Mouse (Mus musculus) hindbrain, embryonic 16.5 days (tissue): ENCODE data around the gene Ryr1. TPM values are rescaled to one million over a fixed set of nuclear protein-coding genes. Genes with fewer than 3 reads are reported as not detected.

Source experiments
- ATAC-seq: fragments of 200-750 bp; cut with Nextera tagmentation; 2 replicates; pipeline ENCODE4 v1.8.0; 2017; ENCODE audit warnings: moderate TSS enrichment, moderate library complexity
- H3K27ac ChIP-seq: fragments of 300-500 bp; sonication (generic); 2 replicates; pipeline ENCODE4 v1.5.1; 2014; ENCODE audit warnings: low read depth, mild to moderate bottlenecking, control low read depth, low read length, moderate library complexity
- H3K27me3 ChIP-seq: fragments of 300-500 bp; sonication (generic); replicated peaks from 2 replicates; pipeline ENCODE4 v1.6.1; 2014; ENCODE audit warnings: low read length; ENCODE audit not compliant: control insufficient read depth, insufficient read depth
- H3K36me3 ChIP-seq: fragments of 300-500 bp; sonication (generic); 2 replicates; pipeline ENCODE4 v1.6.1; 2014; ENCODE audit warnings: mild to moderate bottlenecking, low read length, moderate library complexity, mixed read lengths; ENCODE audit not compliant: control insufficient read depth, insufficient read depth
- H3K4me1 ChIP-seq: fragments of 300-500 bp; sonication (generic); 2 replicates; pipeline ENCODE4 v1.6.1; 2014; ENCODE audit warnings: low read depth, low read length; ENCODE audit not compliant: control insufficient read depth, insufficient read depth
- H3K4me2 ChIP-seq: fragments of 300-500 bp; sonication (generic); 2 replicates; pipeline ENCODE4 v1.6.1; 2014; ENCODE audit warnings: mild to moderate bottlenecking, low read length, control low read depth, moderate library complexity
- H3K4me3 ChIP-seq: fragments of 300-500 bp; sonication (generic); 2 replicates; pipeline ENCODE4 v1.5.1; 2014; ENCODE audit warnings: mild to moderate bottlenecking, low read length, control low read depth, moderate library complexity
- H3K9ac ChIP-seq: fragments of 300-500 bp; sonication (generic); 2 replicates; pipeline ENCODE4 v1.6.1; 2014; ENCODE audit warnings: low read depth, mild to moderate bottlenecking, control low read depth, low read length, moderate library complexity
- H3K9me3 ChIP-seq: fragments of 300-500 bp; sonication (generic); 2 replicates; pipeline ENCODE4 v1.6.1; 2014; ENCODE audit warnings: mild to moderate bottlenecking, low read length, moderate library complexity; ENCODE audit not compliant: control insufficient read depth
- WGBS: fragments of 180-500 bp; shearing (Covaris S2); extraction: QIAGEN DNeasy Blood & Tissue Kit; methylation state at CpG from one replicate; pipeline ENCODE4 v1.1.7; 2014; 5-methylcytosine and 5-hydroxymethylcytosine counted together
- polyA plus RNA-seq: library from polyadenylated mRNA; unstranded; fragments of >200 nt; fragmentation: Nextera tagmentation; extraction: Ambion mirVana; gene quantifications from 2 replicates; pipeline ENCODE4 v1.2.1, GENCODE M21; 2015

The Ryr1 gene
- polyA plus RNA-seq, 1 experiment from 2014 or later = 9.2 TPM

DNA sequence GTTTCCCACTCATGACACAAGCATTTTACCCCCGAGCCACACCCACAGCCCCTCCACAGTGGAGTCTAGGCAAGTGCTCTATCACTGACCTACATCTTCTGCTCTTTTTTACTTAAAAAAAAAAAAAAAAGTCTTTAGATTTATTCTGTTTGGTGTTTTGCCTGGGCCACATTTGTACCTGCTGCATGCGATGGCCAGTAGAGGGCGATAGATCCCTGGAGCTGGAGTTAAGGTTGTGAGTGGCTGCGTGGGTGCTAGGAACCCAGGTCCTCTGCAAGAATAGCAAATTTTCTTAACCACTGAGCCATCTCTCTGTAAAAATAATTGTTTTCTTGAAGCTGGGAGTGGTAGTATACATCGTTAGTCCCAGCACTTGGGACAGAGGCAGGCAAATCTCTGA lies 133.4 kb downstream of the Ryr1 start:
- Histone ChIP-seq H3K4me3 (no peak overlapping the region), H3K4me2 (no peak overlapping the region), H3K9ac (no peak overlapping the region), H3K27me3 (no peaks in the 10 kb centered on the region), H3K4me1 (no peaks in the 10 kb centered on the region), H3K27ac (no peak overlapping the region), H3K36me3 (no peaks in the 10 kb centered on the region), H3K9me3 (no peaks in the 10 kb centered on the region)
- no peak for ATAC-seq
- WGBS = 65% methylated on average over 5 of the region's 5 CpGs

DNA sequence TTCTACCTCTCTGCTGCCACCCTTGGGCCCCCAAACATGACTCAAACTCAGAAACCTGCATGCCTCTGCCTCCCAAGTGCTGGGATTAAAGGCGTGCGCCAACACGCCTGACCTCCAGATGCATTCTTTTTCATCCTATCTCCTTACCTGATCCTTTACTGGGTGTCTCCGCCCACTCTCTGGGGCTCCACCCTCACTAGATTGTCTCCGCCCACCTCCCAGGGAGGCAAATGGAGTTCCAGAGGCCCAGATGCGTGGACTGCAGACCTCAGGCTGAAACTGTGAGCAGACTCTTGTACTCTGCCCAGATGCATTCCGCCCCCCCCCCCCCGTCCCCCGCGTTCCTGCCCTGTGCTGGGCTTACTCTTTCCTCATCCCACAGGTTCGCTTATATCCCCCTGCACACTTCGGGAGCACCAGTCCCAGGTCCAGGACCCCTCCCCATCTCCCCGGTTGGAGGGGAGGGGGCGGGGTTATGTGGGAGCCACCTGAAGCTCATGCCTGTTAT lies 134.2 kb downstream of the Ryr1 start:
- no peak overlapping the region for H3K4me3 ChIP-seq
- H3K9ac ChIP-seq = no peak overlapping the region
- no peak overlapping the region for H3K27ac ChIP-seq
- H3K4me2 ChIP-seq = no peak overlapping the region
- no peaks in the 10 kb centered on the region for H3K4me1 ChIP-seq
- no peaks in the 10 kb centered on the region for H3K36me3 ChIP-seq
- no peak for ATAC-seq
- H3K9me3 ChIP-seq = no peaks in the 10 kb centered on the region
- H3K27me3 ChIP-seq = no peaks in the 10 kb centered on the region
- 57% methylated on average over 14 of the region's 14 CpGs for WGBS

DNA sequence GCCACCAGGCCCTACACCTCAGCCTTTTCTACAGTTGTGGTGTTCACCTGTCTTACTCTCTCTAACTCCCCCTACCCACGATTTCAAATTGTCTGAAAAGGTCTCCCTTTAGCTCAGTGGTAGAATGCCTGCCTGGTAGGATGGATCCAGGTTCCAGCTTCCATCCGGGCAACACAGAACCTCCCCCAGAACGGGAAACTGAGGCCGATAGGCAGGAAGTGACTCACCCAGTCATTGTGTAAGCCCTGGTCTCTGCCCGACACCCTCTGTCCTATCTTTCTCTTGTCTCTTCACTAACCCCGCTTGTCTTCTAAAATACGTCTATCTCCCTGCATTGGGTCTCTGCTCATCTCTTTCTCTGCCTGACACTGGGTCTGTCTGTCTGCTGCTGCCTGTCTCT lies 139.8 kb downstream of the Ryr1 start:
- Histone ChIP-seq H3K4me3 (no peak overlapping the region), H3K27me3 (no peaks in the 10 kb centered on the region), H3K27ac (no peak overlapping the region), H3K9me3 (no peaks in the 10 kb centered on the region), H3K9ac (no peak overlapping the region), H3K4me2 (no peak overlapping the region), H3K4me1 (peaks cover 16% of the 10 kb centered on the region), H3K36me3 (no peaks in the 10 kb centered on the region)
- 90% methylated on average over 7 of the region's 7 CpGs for WGBS
- ATAC-seq = no peak

DNA sequence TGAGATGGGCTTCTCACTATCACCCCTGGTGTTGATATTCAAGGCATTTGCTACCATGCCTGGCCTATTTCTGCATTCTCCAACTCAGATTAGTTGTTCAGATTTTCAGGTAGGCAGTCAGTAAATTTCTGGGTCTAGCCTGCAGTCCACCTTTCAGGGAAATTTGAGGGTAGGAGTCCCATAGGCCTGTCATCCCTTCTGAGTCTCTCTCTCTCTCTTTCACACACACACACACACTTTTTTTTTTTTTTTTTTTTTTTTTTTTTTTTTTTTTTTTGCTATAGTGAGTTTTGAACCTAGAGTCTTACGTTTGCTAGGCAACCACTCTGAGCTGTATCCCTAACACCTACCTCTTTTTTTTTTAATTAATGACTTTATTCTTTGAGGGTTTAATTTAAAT lies 140.5 kb downstream of the Ryr1 start:
- Histone ChIP-seq H3K27me3 (no peaks in the 10 kb centered on the region), H3K27ac (no peak overlapping the region), H3K4me3 (no peak overlapping the region), H3K36me3 (no peaks in the 10 kb centered on the region), H3K9ac (no peak overlapping the region), H3K9me3 (no peaks in the 10 kb centered on the region), H3K4me2 (no peak overlapping the region), H3K4me1 (peaks cover 16% of the 10 kb centered on the region)
- WGBS = 91% methylated on average over 1 of the region's 1 CpGs
- no peak for ATAC-seq

DNA sequence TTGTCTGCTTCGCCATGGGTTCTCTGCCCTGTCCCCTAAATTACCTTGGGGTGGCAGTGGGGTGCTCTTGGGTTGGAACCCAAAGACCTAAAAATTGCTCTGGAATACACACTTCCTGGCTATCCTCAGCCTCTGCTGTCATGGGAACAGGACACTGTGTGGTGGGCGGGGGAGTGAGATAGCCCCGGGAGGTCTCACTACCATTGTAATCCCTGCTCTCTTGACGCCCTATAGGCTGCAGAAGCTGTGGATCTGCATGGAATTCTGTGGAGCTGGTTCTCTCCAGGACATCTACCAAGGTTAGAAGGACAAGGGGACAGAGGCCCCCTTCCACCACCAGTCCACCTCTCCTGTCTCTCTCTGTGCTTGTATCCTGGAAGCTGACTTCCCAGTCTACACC lies 141.1 kb downstream of the Ryr1 start:
- peaks cover 16% of the 10 kb centered on the region for H3K4me1 ChIP-seq
- 70% methylated on average over 4 of the region's 4 CpGs for WGBS
- ATAC-seq = no peak
- no peaks in the 10 kb centered on the region for H3K9me3 ChIP-seq
- H3K36me3 ChIP-seq = peaks cover 1% of the 10 kb centered on the region; the same call in 1 of the 2 replicates
- H3K27ac ChIP-seq = no peak overlapping the region
- H3K4me2 ChIP-seq = no peak overlapping the region
- no peak overlapping the region for H3K9ac ChIP-seq
- no peaks in the 10 kb centered on the region for H3K27me3 ChIP-seq
- H3K4me3 ChIP-seq = no peak overlapping the region

DNA sequence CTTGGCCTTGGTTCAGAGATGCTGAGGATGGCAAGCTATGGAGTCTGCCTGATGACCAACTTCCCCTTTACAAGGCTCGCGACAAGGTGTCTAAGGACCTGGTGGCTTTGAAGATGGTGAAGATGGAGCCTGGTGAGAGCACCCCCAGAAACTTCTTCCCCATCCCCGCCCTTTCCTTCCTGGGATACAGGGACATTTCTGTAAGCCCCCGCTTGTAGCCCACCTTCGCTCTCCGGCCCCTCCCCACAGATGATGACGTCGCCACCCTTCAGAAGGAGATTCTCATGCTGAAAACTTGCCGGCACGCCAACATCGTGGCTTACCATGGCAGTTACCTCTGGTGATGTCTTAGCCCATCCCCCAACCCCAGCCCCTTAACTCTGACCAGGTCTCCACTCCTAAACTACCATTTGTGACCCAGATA lies 141.8 kb downstream of the Ryr1 start:
- Histone ChIP-seq H3K27me3 (no peaks in the 10 kb centered on the region), H3K9me3 (no peaks in the 10 kb centered on the region), H3K4me1 (peaks cover 16% of the 10 kb centered on the region), H3K27ac (no peak overlapping the region), H3K36me3 (peaks cover 8% of the 10 kb centered on the region), H3K4me3 (no peak overlapping the region), H3K4me2 (peak overlapping the region; percentile 94; the same call in 1 of the 2 replicates), H3K9ac (no peak overlapping the region)
- WGBS = 78% methylated on average over 11 of the region's 11 CpGs
- no peak for ATAC-seq

DNA sequence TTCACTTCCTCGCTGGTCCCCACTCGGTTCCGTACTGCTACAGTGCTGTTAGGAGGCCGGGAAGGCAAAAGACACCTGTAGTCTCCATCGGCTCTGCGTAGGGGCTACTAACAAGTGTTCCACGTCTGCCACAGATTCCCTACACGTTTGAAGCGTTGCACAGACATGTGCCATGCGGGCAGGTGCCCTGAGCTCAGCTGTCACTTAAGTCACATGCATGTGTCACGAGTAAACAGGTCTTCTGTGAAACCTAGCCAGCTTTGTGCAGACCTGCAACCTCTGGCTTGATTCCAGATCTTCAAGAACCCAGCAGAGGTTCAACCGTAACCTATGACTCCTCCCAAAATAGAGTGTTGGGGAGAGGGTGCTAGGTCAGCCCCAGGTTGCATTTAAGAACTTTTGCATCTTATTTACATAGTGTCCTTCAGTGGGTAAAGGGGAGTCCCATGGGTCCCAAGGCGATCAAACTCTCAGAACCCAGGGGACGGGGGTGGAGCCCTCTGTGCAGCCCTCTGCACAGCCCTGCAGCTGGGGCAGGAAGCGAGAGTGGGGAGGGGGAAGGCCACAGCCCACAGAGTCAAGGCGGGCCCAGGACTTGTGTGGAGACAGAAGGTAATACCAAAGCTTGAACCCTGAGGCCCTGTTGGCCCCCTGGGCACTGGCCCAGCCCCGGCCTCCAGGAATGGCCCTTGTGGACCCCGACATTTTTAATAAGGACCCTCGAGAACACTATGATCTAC lies 142.5 kb downstream of the Ryr1 start:
- Histone ChIP-seq H3K9me3 (no peaks in the 10 kb centered on the region), H3K27me3 (no peaks in the 10 kb centered on the region), H3K4me3 (peak overlapping the region; percentile 84), H3K4me2 (peak overlapping the region; percentile 94), H3K27ac (peak overlapping the region; percentile 65; the same call in 1 of the 2 replicates), H3K9ac (peak overlapping the region; percentile 69), H3K36me3 (peaks cover 15% of the 10 kb centered on the region), H3K4me1 (peaks cover 16% of the 10 kb centered on the region)
- peak; percentile 62 for ATAC-seq
- 13% methylated on average over 19 of the region's 19 CpGs for WGBS

DNA sequence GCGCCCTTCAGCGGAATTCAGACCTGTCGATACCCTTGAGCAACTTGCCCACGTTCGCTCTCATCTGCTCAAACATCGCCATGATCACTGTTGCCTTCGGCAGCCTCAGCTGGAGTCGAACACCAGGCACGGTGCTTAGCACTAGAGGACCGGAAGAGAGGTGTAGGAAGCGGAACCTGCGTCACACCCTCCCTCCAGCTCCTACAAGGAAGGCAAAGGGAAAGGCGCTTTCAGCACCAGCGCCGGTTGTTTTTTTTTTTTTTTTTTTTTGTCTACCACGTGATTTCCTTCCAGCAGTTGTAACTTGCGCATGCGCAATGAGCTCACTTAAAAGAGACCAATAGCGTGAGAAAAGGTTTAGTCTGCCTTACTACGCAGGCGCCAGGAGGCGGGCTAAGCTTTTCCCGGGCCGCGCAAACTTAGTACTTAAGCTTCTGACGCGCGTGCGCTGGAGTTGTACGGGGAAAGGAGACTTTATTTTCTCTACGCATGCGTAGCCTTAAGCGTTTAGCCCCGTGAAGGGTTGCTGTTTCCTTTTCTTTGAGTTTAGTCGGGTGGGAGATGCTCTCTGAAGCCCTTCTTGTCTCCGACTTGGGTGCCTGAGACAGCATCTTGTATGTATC lies 143.2 kb downstream of the Ryr1 start, which contains the start of the genes Eif3k and Map4k1:
Gene Eif3k, minus strand, starts transcription at position 214 of the 623 bp plus-strand sequence.
Gene Map4k1, plus strand, starts transcription at position 400 of the 623 bp plus-strand sequence.
- Histone ChIP-seq H3K27ac (peak within 1 kb of the TSS; percentile 65), H3K4me3 (peak within 1 kb of the TSS; percentile 84), H3K4me1 (peaks cover 16% of the 10 kb centered on the region), H3K9me3 (no peaks in the 10 kb centered on the region), H3K27me3 (no peaks in the 10 kb centered on the region), H3K9ac (peak within 1 kb of the TSS; percentile 88), H3K36me3 (peaks cover 21% of the 10 kb centered on the region), H3K4me2 (peak within 1 kb of the TSS; percentile 94)
- peak; percentile 97 for ATAC-seq
- under 1% methylated on average over 36 of the region's 36 CpGs for WGBS

DNA sequence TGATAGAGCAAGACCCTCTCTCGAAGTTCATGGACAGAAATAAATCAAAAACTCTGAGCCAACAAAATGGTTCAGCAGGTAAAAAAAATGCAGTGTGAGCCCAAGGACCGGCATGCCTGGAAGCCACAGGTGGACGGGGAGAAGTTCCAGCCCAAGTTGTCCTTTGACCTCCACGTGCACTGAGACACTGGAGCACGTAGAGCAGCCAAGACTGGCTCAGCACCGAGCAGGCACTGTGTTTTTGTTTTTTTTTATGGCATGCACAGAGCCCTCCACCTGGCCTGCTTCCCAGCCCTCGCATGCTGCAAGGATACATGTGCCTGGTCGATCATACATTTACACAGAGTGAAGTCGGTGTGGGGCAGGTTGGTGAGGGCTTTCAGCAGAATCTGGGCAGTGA lies 147.4 kb downstream of the Ryr1 start:
- Histone ChIP-seq H3K27ac (no peak overlapping the region), H3K9me3 (no peaks in the 10 kb centered on the region), H3K9ac (no peak overlapping the region), H3K4me2 (no peak overlapping the region), H3K36me3 (peaks cover 40% of the 10 kb centered on the region), H3K4me1 (peaks cover 12% of the 10 kb centered on the region), H3K27me3 (no peaks in the 10 kb centered on the region), H3K4me3 (no peak overlapping the region)
- WGBS = 94% methylated on average over 9 of the region's 9 CpGs
- ATAC-seq = no peak
